Mouse (Mus musculus): ENCODE results near the gene Flt1. TPM values are rescaled to one million over a fixed set of nuclear protein-coding genes. Genes with fewer than 3 reads are reported as not detected.
A peak's percentile ranks its signal among the peaks of the same experiment; 100 is the strongest.

Gene Flt1
- polyA plus RNA-seq, 1 experiment from 2014 or later, result 8.7 TPM

- H3K4me3 ChIP-seq, result no peak overlapping the region
- no peak overlapping the region for H3K27ac ChIP-seq
- H3K36me3 ChIP-seq (replicated peaks), result no peaks in the 10 kb centered on the region
- no peak for DNase-seq (ENCODE audit: extremely low spot score, low spot score)
- H3K4me1 ChIP-seq, result peaks cover 23% of the 10 kb centered on the region
- 94% methylated on average over 21 of the region's 21 CpGs for WGBS
- no peaks in the 10 kb centered on the region for H3K9me3 ChIP-seq
- H3K27me3 ChIP-seq (ENCODE audit: poor library complexity, severe bottlenecking), result peaks cover 50% of the 10 kb centered on the region
Observed at GRCm38 (mm10) chr5:147744900-147745653, 19.3 kb upstream of the Flt1 start.

- H3K4me3 ChIP-seq, result no peak overlapping the region
- 87% methylated on average over 9 of the region's 9 CpGs for WGBS
Observed at GRCm38 (mm10) chr5:147742468-147743111, 16.8 kb upstream of the Flt1 start.

GRCm38 (mm10) chr5:147736766-147737280 lies 11.0 kb upstream of the Flt1 start:
- H3K27ac ChIP-seq, result no peak overlapping the region
- H3K27me3 ChIP-seq (ENCODE audit: poor library complexity, severe bottlenecking), result peaks cover 11% of the 10 kb centered on the region; the same call in 1 of the 2 replicates
- no peaks in the 10 kb centered on the region for H3K4me1 ChIP-seq
- DNase-seq (ENCODE audit: extremely low spot score, low spot score), result no peak
- H3K9me3 ChIP-seq, result 0 out of 2 replicates have a peak, but pooled peaks cover 6% of the 10 kb centered on the region
- H3K4me3 ChIP-seq, result no peak overlapping the region
- H3K36me3 ChIP-seq (replicated peaks), result no peaks in the 10 kb centered on the region
- 80% methylated on average over 8 of the region's 8 CpGs for WGBS

More at GRCm38 (mm10) chr5:147742468-147743111, 16.8 kb upstream of the Flt1 start:
- Histone ChIP-seq H3K36me3 (replicated peaks) (no peaks in the 10 kb centered on the region), H3K9me3 (0 out of 2 replicates have a peak, but pooled peaks cover 6% of the 10 kb centered on the region), H3K27ac (no peak overlapping the region), H3K4me1 (peaks cover under 1% of the 10 kb centered on the region; the same call in 1 of the 2 replicates), H3K27me3 (ENCODE audit: poor library complexity, severe bottlenecking) (peaks cover 25% of the 10 kb centered on the region)
- DNase-seq (ENCODE audit: extremely low spot score, low spot score), result no peak

- no peak overlapping the region for H3K4me3 ChIP-seq
- no peaks in the 10 kb centered on the region for H3K4me1 ChIP-seq
- no peak overlapping the region for H3K27ac ChIP-seq
- no peaks in the 10 kb centered on the region for H3K9me3 ChIP-seq
- H3K27me3 ChIP-seq (ENCODE audit: poor library complexity, severe bottlenecking), result peaks cover 34% of the 10 kb centered on the region
- no peak for DNase-seq (ENCODE audit: extremely low spot score, low spot score)
- WGBS, result 93% methylated on average over 1 of the region's 1 CpGs
- no peaks in the 10 kb centered on the region for H3K36me3 ChIP-seq (replicated peaks)
Observed at GRCm38 (mm10) chr5:147733682-147734081, 7.9 kb upstream of the Flt1 start.

GRCm38 (mm10) chr5:147732926-147733325 lies 7.1 kb upstream of the Flt1 start:
- Histone ChIP-seq H3K36me3 (replicated peaks) (no peaks in the 10 kb centered on the region), H3K27ac (no peak overlapping the region), H3K27me3 (ENCODE audit: poor library complexity, severe bottlenecking) (peaks cover 41% of the 10 kb centered on the region), H3K4me3 (no peak overlapping the region), H3K9me3 (no peaks in the 10 kb centered on the region), H3K4me1 (no peaks in the 10 kb centered on the region)
- no peak for DNase-seq (ENCODE audit: extremely low spot score, low spot score)
- 67% methylated on average over 5 of the region's 5 CpGs for whole genome bisulfite sequencing

GRCm38 (mm10) chr5:147727481-147727880 lies 1.7 kb upstream of the Flt1 start:
- Histone ChIP-seq H3K36me3 (replicated peaks) (no peaks in the 10 kb centered on the region), H3K27me3 (ENCODE audit: poor library complexity, severe bottlenecking) (peaks cover 89% of the 10 kb centered on the region), H3K4me3 (no peak overlapping the region), H3K27ac (no peak overlapping the region), H3K9me3 (no peaks in the 10 kb centered on the region), H3K4me1 (peaks cover 27% of the 10 kb centered on the region)
- 9% methylated on average over 12 of the region's 12 CpGs for WGBS
- no peak for DNase-seq (ENCODE audit: extremely low spot score, low spot score)

DNA sequence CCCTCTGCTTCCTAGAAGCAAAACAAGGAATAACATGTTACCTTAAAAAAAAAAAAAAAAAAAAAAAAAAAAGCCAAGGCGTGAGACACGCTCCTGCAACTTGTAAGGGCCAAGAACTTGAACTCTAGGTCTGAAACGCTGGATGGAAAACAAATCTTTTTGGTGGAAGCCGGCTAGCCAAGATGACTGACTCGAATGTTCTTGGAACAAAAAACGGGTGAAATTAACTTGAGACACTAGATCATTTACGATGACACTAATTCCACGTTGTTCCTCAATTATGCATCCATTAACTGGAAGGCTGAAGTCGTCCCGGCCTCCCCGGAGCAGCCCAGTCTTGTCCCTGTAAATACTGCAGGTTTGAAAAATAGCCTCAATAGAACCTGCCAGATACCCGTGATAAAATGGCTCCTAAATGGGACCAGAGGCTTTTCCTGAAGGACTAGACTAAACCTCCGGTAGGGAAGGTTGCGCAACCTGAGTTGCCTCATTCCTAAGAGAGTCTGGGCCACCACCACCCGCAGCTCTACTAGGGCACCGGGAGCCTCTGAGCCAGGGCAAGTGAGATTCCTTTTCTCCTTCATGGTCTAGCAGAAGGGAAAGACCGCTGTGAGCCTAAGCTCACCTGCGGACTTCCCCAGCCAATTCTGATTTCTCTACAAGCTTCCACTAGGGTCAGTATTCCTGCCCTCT lies 1.0 kb upstream of the Flt1 start:
- H3K27ac ChIP-seq, result no peak overlapping the region
- H3K9me3 ChIP-seq, result no peaks in the 10 kb centered on the region
- H3K4me1 ChIP-seq, result peaks cover 27% of the 10 kb centered on the region
- H3K27me3 ChIP-seq (ENCODE audit: poor library complexity, severe bottlenecking), result peaks cover 91% of the 10 kb centered on the region
- peak overlapping the region; percentile 54; the same call in 1 of the 2 replicates for H3K4me3 ChIP-seq
- no peaks in the 10 kb centered on the region for H3K36me3 ChIP-seq (replicated peaks)
- WGBS, result 2% methylated on average over 18 of the region's 18 CpGs
- no peak for DNase-seq (ENCODE audit: extremely low spot score, low spot score)

GRCm38 (mm10) chr5:147724945-147725830 lies 623 bp downstream of the Flt1 start:
- H3K4me3 ChIP-seq, result peak overlapping the region; percentile 54
- DNase-seq (ENCODE audit: extremely low spot score, low spot score), result peak; percentile 58
- WGBS, result under 1% methylated on average over 69 of the region's 69 CpGs
- H3K4me1 ChIP-seq, result peaks cover 27% of the 10 kb centered on the region
- no peaks in the 10 kb centered on the region for H3K36me3 ChIP-seq (replicated peaks)
- H3K27ac ChIP-seq, result peak overlapping the region; percentile 62
- no peaks in the 10 kb centered on the region for H3K9me3 ChIP-seq
- peaks cover 100% of the 10 kb centered on the region for H3K27me3 ChIP-seq (ENCODE audit: poor library complexity, severe bottlenecking)

DNA sequence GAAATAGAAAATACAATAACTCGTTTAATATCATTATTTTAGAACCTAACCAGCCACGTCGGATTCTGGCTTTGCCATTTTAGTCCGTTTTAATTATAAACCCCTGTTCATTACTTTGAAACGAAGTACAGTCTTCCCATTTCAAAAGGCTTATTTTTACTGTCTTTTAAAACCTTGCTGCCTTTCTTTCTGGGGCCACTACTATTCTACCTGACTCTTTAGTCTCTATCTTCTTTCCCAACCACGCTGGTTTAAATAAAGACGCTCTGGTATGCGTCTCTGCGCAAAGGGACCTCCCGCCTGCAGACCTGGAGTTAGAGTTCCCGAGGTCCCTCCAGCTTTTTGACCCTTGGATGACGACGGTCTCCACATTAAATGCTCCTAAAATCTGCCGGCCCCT lies 1.4 kb downstream of the Flt1 start:
- H3K9me3 ChIP-seq, result no peaks in the 10 kb centered on the region
- DNase-seq (ENCODE audit: extremely low spot score, low spot score), result no peak
- no peak overlapping the region for H3K27ac ChIP-seq
- H3K27me3 ChIP-seq (ENCODE audit: poor library complexity, severe bottlenecking), result peaks cover 100% of the 10 kb centered on the region
- H3K4me1 ChIP-seq, result peaks cover 27% of the 10 kb centered on the region
- under 1% methylated on average over 14 of the region's 14 CpGs for WGBS
- H3K4me3 ChIP-seq, result peak overlapping the region; percentile 54
- no peaks in the 10 kb centered on the region for H3K36me3 ChIP-seq (replicated peaks)

DNA sequence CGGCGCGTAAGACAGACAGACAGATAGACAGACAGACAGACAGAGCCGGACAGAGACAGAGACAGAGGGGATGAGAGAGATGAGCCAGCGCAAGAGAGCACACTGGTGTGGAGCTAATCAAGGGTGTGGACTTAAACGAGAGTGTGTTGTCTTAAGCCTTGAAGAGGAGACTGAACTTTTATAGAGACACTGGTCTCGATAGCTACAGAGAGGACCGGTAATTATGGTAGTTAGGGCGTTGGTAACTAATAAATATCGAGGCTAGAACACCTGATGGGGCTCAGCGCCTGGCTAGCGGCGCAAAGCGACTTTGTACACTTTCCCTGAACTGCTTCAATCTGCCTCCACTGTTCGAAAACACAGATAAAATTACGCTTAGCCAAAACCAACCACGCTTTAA lies 2.0 kb downstream of the Flt1 start:
- no peak for DNase-seq (ENCODE audit: extremely low spot score, low spot score)
- Histone ChIP-seq H3K4me1 (peaks cover 27% of the 10 kb centered on the region), H3K36me3 (replicated peaks) (no peaks in the 10 kb centered on the region), H3K27ac (no peak overlapping the region), H3K9me3 (no peaks in the 10 kb centered on the region), H3K4me3 (peak overlapping the region; percentile 54; the same call in 1 of the 2 replicates), H3K27me3 (ENCODE audit: poor library complexity, severe bottlenecking) (peaks cover 100% of the 10 kb centered on the region)
- WGBS, result 3% methylated on average over 17 of the region's 17 CpGs

- H3K4me1 ChIP-seq, result peaks cover 21% of the 10 kb centered on the region
- H3K9me3 ChIP-seq, result no peaks in the 10 kb centered on the region
- no peak overlapping the region for H3K4me3 ChIP-seq
- no peak for DNase-seq (ENCODE audit: extremely low spot score, low spot score)
- 21% methylated on average over 8 of the region's 8 CpGs for WGBS
- H3K27ac ChIP-seq, result no peak overlapping the region
- no peaks in the 10 kb centered on the region for H3K36me3 ChIP-seq (replicated peaks)
- peaks cover 97% of the 10 kb centered on the region for H3K27me3 ChIP-seq (ENCODE audit: poor library complexity, severe bottlenecking)
Observed at GRCm38 (mm10) chr5:147721438-147721837, 4.4 kb downstream of the Flt1 start.

- Histone ChIP-seq H3K9me3 (no peaks in the 10 kb centered on the region), H3K27ac (no peak overlapping the region), H3K27me3 (ENCODE audit: poor library complexity, severe bottlenecking) (peaks cover 77% of the 10 kb centered on the region), H3K4me1 (no peaks in the 10 kb centered on the region), H3K4me3 (no peak overlapping the region), H3K36me3 (replicated peaks) (no peaks in the 10 kb centered on the region)
- 89% methylated on average over 7 of the region's 7 CpGs for WGBS
- no peak for DNase-seq (ENCODE audit: extremely low spot score, low spot score)
Observed at GRCm38 (mm10) chr5:147718335-147718734, 7.5 kb downstream of the Flt1 start.
